Mouse (Mus musculus): ENCODE results near the gene Glra2. TPM values are rescaled to one million over a fixed set of nuclear protein-coding genes. Genes with fewer than 3 reads are reported as not detected.

Glra2 gene
- not detected for polyA plus RNA-seq (2014; fragmentation: Illumina TruSeq; extraction: RNeasy Lipid Tissue Mini Kit (QIAGEN cat#74804); ENCODE audit: low read depth, low replicate concordance)

GRCm38 (mm10) chrX:165326939-165327698 is at the start of gene Glra2:
Gene Glra2, minus strand, starts transcription at chrX:165327393.

